8 mouse cellular contexts compared by ENCODE assay signal in genomic region chr7:127016081-127016480, GRCm38 (mm10). TPM values are rescaled to one million over a fixed set of nuclear protein-coding genes. Genes with fewer than 3 reads are reported as not detected.
DNase-seq lines count a peak whose midpoint lies in the region; ATAC-seq and TF ChIP-seq lines count a peak whose summit lies in the region.

No protein-coding gene starts in this region.

- peak overlapping the region; percentile 94 for H3K9ac ChIP-seq in heart, embryonic 11.5 days (ENCODE audit: low read depth, low read length)
- peak overlapping the region; percentile 74 for H3K9ac ChIP-seq in stomach, postnatal 0 days (ENCODE audit: low read length)

- no peak for TF ChIP-seq CTCF in cerebellum, adult 2 months (IDR thresholded peaks at IDR 0.05; ENCODE audit: borderline replicate concordance, insufficient read depth, low read depth, low read length)
- TF ChIP-seq CTCF in stomach, postnatal 0 days (IDR thresholded peaks at IDR 0.05; ENCODE audit: low read depth): no peak

- no peaks in the 10 kb centered on the region for H3K27me3 ChIP-seq in heart, embryonic 11.5 days (ENCODE audit: control insufficient read depth, insufficient read depth, low read length)
- no peaks in the 10 kb centered on the region for H3K27me3 ChIP-seq in cerebellum, adult 2 months (ENCODE audit: control insufficient read depth, insufficient read depth, low read length)
- H3K27me3 ChIP-seq in stomach, postnatal 0 days (ENCODE audit: control insufficient read depth, insufficient read depth, low read length): no peaks in the 10 kb centered on the region

- H3K27ac ChIP-seq in heart, embryonic 11.5 days (ENCODE audit: low read depth, low read length): peak overlapping the region; percentile 97
- peak overlapping the region; percentile 98 for H3K27ac ChIP-seq in cerebellum, adult 2 months (ENCODE audit: insufficient read depth, low read length)
- H3K27ac ChIP-seq in stomach, postnatal 0 days (replicated peaks): peak overlapping the region; percentile 96

- ATAC-seq in heart, embryonic 11.5 days (replicated peaks; ENCODE audit: insufficient number of reproducible peaks, low FRiP score, low TSS enrichment): peak; percentile 60
- ATAC-seq in stomach, postnatal 0 days (ENCODE audit: low FRiP score, low TSS enrichment): peak; percentile 0; the same call in 1 of the 2 replicates

- peaks cover 28% of the 10 kb centered on the region for H3K4me1 ChIP-seq in heart, embryonic 11.5 days (ENCODE audit: control insufficient read depth, insufficient read depth, low read length)
- peaks cover 25% of the 10 kb centered on the region for H3K4me1 ChIP-seq in cerebellum, adult 2 months (ENCODE audit: control insufficient read depth, insufficient read depth, low read length)
- peaks cover 4% of the 10 kb centered on the region; the same call in 1 of the 2 replicates for H3K4me1 ChIP-seq in stomach, postnatal 0 days (replicated peaks; ENCODE audit: control insufficient read depth, insufficient read depth)

- 2% methylated on average over 10 of the region's 10 CpGs for WGBS in heart, embryonic 11.5 days (ENCODE audit: insufficient replicate concordance)
- WGBS in cerebellum, adult 2 months: 2% methylated on average over 10 of the region's 10 CpGs
- WGBS in stomach, postnatal 0 days: under 1% methylated on average over 10 of the region's 10 CpGs

- peak overlapping the region; percentile 66 for H3K4me3 ChIP-seq in heart, embryonic 11.5 days (ENCODE audit: low read depth, low read length)
- H3K4me3 ChIP-seq in cerebellum, adult 2 months (replicated peaks; ENCODE audit: insufficient read depth, low read depth, low read length): peak overlapping the region; percentile 93
- peak overlapping the region; percentile 66 for H3K4me3 ChIP-seq in stomach, postnatal 0 days (ENCODE audit: low read depth, low read length)

- TF ChIP-seq POLR2A in cerebellum, adult 2 months (IDR thresholded peaks at IDR 0.05; ENCODE audit: borderline replicate concordance, insufficient read depth, low read length): peak; percentile 23; the same call in 1 of the 2 replicates

- no peaks in the 10 kb centered on the region for H3K9me3 ChIP-seq in heart, embryonic 11.5 days (replicated peaks; ENCODE audit: control insufficient read depth, low read length)
- H3K9me3 ChIP-seq in stomach, postnatal 0 days (ENCODE audit: control insufficient read depth, low read length): no peaks in the 10 kb centered on the region

- peak overlapping the region; percentile 86 for H3K4me2 ChIP-seq in heart, embryonic 11.5 days
- peak overlapping the region; percentile 94 for H3K4me2 ChIP-seq in stomach, postnatal 0 days (replicated peaks; ENCODE audit: low read depth)

- H3K36me3 ChIP-seq in heart, embryonic 11.5 days (ENCODE audit: control insufficient read depth, insufficient read depth, low read length): peaks cover 6% of the 10 kb centered on the region
- no peaks in the 10 kb centered on the region for H3K36me3 ChIP-seq in stomach, postnatal 0 days (ENCODE audit: control insufficient read depth, insufficient read depth, low read length)

- TF ChIP-seq EP300 in stomach, postnatal 0 days (optimal IDR thresholded peaks at IDR 0.05): no peak

- DNase-seq in heart, adult 8-10 months (ENCODE audit: low spot score): no peak
- DNase-seq in cerebellum, adult 2 months: peak; percentile 72 to 82
- peak; percentile 19 for DNase-seq in forelimb bud, embryonic 11.5 days (ENCODE audit: low read depth, low spot score)
- DNase-seq in kidney, postnatal 10 days: peak; percentile 76
- DNase-seq in lung, postnatal 4 days: peak; percentile 60 to 63
- peak; percentile 52 for DNase-seq in stomach, postnatal 0 days (ENCODE audit: low spot score)
- DNase-seq in left cerebral cortex, adult 11 months (ENCODE audit: low spot score): no peak

RNA-seq across cellular contexts. Expression of gene Pagr1b, which starts 0.2 kb away (rescaled TPM):
- polyA plus RNA-seq in heart, embryonic 11.5 days (2014; fragmentation: Nextera tagmentation; extraction: Ambion mirVana): not detected in 2 replicates
- not detected for total RNA-seq in heart, adult 8-10 months (2022)
- 2.8 and 5.2 TPM in 2 replicates for polyA plus RNA-seq in cerebellum, adult 2 months (2012; rRNA removed)
- polyA plus RNA-seq in stomach, postnatal 0 days (2015; fragmentation: Nextera tagmentation; extraction: Ambion mirVana): 0.42 TPM in 1 of 2 replicates, not detected in the other

RNA-seq across cellular contexts. Expression of gene Pagr1a, which starts 1.1 kb away (rescaled TPM):
- polyA plus RNA-seq in heart, embryonic 11.5 days (2014; fragmentation: Nextera tagmentation; extraction: Ambion mirVana): 50.9 and 53.2 TPM in 2 replicates
- 10 to 100 TPM in 2 of 4 experiments, 1 to 10 TPM in 2; 8.3 to 22.2 (median 10.5) TPM for total RNA-seq in heart, adult 8-10 months (2022)
- polyA plus RNA-seq in cerebellum, adult 2 months (2012; rRNA removed): 91.6 and 105 TPM in 2 replicates
- 8.7 and 25.1 TPM in 2 replicates for polyA plus RNA-seq in stomach, postnatal 0 days (2015; fragmentation: Nextera tagmentation; extraction: Ambion mirVana)

RNA-seq across cellular contexts. Expression of gene Mvp, which starts 1.7 kb away (rescaled TPM):
- polyA plus RNA-seq in heart, embryonic 11.5 days (2014; fragmentation: Nextera tagmentation; extraction: Ambion mirVana): 8.2 and 8.5 TPM in 2 replicates
- 10 to 100 TPM; 59.3 to 81.8 (median 73.5) TPM for total RNA-seq in heart, adult 8-10 months (2022)
- 19.9 and 21.0 TPM in 2 replicates for polyA plus RNA-seq in cerebellum, adult 2 months (2012; rRNA removed)
- polyA plus RNA-seq in stomach, postnatal 0 days (2015; fragmentation: Nextera tagmentation; extraction: Ambion mirVana): 49.5 and 50.0 TPM in 2 replicates

RNA-seq across cellular contexts. Expression of gene Gm42742, which starts 4.8 kb away (rescaled TPM):
- polyA plus RNA-seq in heart, embryonic 11.5 days (2014; fragmentation: Nextera tagmentation; extraction: Ambion mirVana): 36.6 and 40.9 TPM in 2 replicates
- total RNA-seq in heart, adult 8-10 months (2022): 10 to 100 TPM; 28.1 to 33.3 (median 31.4) TPM
- polyA plus RNA-seq in cerebellum, adult 2 months (2012; rRNA removed): 362 and 365 TPM in 2 replicates
- polyA plus RNA-seq in stomach, postnatal 0 days (2015; fragmentation: Nextera tagmentation; extraction: Ambion mirVana): 12.0 and 27.5 TPM in 2 replicates

RNA-seq across cellular contexts. Expression of gene Prrt2, which starts 4.9 kb away (rescaled TPM):
- polyA plus RNA-seq in heart, embryonic 11.5 days (2014; fragmentation: Nextera tagmentation; extraction: Ambion mirVana): 4.5 and 5.0 TPM in 2 replicates
- total RNA-seq in heart, adult 8-10 months (2022): 1 to 10 TPM in 1 of 4 experiments, under 1 TPM in 1, not detected in 2; 0.87 to 1.1 TPM
- polyA plus RNA-seq in cerebellum, adult 2 months (2012; rRNA removed): 600 and 672 TPM in 2 replicates
- 1.7 and 2.9 TPM in 2 replicates for polyA plus RNA-seq in stomach, postnatal 0 days (2015; fragmentation: Nextera tagmentation; extraction: Ambion mirVana)

Comparison
In these comparisons a context has a peak if more than half of its experiments do, and no peak if none do; other contexts are left out.
1. DNase-seq: peak in cerebellum, adult 2 months (2 of 2), forelimb bud, embryonic 11.5 days (single experiment), kidney, postnatal 10 days (single experiment), lung, postnatal 4 days (2 of 2) and stomach, postnatal 0 days (single experiment); none in heart, adult 8-10 months (single experiment) and left cerebral cortex, adult 11 months (single experiment).
2. Peak in every context shown above with its lines, with median percentiles within 50 percentile points of each other: H3K27ac ChIP-seq and H3K4me3 ChIP-seq.